Mouse (Mus musculus) embryo, embryonic 10.5 days (tissue): ENCODE measurements around the gene C1qtnf3.
"Not testable (repeated sequence)": the region's sequence is repeated elsewhere in the genome, so short reads cannot be mapped to it uniquely, and the experiment has no call there.

Experiments used
- DNase-seq: peaks from one replicate; pipeline ENCODE4 v3.0.0-alpha.2; 2015; ENCODE audit warnings: low spot score

C1qtnf3 gene

DNA sequence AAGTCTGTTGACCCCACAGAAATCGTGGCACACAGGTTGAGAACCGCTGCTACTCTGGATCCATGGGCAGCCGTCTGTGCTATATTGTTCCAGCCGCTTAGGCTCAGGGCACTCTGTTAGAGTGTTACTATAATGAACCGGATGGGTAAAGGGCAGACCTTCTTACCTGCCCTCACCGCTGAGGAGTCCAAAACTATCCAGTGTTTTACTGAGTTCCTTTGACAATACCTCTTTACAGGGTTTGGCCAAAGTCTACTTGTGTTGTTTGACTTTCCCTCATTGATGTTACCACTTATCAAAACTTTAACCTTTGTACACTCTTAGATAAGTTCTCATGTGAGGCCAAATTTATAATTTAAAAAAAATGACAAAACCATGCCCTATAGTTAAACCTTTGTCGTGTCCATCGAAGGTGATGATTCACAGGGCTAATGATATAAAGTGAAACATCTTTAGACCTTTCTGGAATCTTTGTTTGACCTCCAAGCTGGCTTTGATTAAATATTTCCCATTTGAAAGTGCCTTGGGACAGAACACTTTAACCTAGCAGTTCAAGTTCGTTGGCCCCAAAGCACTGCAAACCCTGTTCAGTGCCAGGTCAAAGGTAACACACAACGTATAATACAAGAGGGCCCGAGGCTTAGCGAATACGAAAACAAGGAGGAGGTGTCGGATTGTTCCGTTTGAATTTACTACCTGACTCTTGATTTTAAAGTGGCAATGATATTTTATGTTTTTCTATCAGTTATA is 7.3 kb downstream of the C1qtnf3 start:
- DNase-seq: no peak

DNA sequence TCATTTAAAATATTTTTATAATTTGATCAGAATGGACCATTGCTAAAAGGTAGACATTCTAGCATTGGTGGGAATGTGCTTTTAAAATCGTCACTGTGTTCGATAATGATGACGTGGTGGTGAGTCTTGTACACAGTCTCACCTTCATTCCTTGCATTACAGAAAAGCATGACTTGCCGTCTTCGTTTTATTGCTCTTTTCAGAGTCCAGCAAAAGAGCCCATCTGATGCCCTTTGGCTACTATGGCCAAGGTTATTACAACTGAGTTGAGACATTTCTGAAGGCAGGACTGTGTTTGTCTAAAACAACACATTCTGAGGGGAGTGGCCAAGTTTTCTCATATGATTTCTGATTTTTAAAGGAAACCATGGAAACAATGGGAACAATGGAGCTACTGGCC is 8.1 kb downstream of the C1qtnf3 start:
- no peak for DNase-seq

DNA sequence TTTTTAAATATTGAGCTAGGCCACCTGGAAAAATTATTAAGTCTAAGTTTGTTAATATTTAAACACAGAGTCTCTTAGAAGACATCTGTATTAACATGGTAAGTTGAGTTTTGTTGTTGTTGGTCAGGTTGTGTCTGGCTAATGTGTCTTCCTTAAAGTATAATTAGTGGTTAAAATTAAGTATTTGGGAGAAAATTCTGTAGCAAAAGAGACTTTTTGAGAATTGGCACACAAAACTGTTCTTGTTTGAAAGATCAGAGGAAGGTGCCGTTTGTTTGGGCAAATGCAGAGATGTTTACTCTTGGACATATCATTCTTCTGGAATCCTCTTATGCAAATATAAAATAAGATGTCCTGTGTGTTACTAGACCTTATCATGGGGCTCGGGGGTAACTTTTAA is 10.5 kb downstream of the C1qtnf3 start:
- no peak for DNase-seq

DNA sequence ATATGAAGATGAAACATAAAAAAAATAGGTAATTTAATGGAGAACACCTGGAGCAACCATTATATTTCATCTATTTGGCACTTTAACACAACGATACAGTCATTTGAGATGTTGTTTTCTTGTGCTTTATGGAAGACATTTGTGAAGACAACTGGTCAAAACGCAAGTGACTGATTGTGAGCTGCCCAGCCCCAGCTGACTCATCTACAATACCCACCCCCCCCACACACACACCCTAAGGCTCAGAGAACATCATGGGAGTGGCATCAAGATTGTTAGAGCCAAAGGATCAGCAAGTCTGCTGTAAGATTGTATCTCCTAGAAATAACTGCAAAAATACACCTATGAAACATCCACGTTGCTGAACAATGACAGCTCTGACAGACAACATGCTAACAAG is 17.3 kb downstream of the C1qtnf3 start:
- DNase-seq: no peak

DNA sequence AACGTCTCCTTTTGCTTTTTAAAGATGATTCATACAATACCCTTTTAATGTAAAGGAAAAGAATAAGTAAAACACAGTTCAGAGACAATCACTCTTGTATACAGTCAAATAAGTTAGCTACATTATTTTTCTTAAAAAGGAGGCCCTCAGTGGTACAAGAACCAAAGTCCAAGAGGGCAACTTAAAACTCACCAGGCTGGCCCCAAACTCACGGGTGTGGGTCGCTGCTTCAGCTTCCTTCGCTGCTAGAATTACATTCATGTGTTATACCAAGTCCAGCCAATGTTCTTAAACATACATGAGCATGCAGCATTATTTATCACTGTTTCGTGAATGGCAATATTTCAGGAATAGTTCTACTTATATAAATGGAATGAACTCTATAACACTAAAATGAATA is 18.6 kb downstream of the C1qtnf3 start:
- no peak for DNase-seq

DNA sequence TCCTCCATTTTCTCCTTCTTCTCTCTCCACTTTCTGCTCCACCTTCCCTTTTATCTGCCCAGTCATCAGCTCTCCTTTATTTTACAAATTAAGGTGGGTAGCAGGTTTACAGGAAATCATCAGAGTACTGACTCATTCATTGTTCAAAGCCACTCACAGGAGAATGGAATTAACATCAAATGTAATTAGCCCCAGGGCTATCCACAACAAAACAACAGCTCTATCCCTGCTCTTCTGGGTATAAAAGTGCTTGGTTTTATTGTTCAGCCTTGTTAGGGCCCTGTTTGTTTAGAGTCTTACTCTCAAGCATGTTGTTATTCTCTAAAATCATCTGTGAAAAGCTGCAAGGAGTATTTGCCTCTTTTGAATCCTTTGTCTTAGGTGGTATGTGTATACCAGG is 25.0 kb downstream of the C1qtnf3 start:
- DNase-seq: no peak

DNA sequence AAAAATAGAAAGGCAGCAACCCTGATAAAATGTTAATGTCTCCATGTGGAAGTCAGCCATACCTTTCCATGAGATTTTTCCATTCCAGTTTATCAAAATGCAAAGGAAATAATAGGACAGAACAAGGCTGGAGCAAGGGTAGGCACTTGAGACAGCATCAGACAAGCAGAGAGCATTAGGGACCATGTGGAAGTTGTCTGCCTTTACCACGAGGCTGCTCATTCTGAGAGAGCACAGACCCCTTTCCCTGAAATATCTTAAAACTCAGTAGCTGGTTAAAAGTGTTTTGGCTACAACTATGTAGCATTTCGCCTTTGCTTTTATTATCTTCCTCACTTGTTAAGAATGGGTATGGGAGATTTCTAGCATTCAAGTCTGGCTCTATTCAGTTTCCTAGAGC is 28.6 kb downstream of the C1qtnf3 start:
- no peak for DNase-seq

DNA sequence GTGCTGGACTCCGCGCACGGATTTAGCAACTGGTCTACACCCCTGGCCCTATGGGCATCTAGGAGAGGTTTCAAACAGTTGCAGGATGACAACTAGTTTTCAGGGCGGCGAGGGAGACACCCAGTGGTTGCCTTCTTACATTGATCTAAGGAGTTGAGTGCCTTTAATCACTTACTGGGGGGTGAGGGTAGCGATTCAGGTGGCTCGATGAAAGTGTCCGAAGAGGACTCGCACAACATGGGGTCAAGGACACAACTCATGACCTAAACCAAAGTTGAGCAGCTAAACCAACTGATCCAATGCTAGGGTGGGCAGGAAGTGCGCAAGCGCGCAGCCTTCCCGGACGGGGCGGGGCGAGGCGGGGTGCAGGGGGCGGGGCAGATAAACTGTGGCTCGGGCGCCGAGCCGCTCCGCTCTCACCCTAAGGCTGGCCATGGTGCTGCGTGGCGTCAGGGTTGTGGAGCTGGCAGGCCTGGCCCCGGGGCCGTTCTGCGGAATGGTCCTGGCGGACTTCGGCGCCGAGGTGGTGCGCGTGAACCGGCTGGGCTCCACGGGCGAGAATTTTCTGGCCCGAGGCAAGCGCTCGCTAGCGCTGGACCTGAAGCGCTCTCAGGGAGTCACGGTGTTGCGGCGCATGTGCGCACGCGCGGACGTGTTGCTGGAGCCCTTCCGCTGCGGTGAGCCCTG is 29.4 kb downstream of the C1qtnf3 start, which contains the start of gene Amacr:
Amacr (plus strand) TSS at position 380 of the 687 bp plus-strand sequence.
- DNase-seq: peak; percentile 92

DNA sequence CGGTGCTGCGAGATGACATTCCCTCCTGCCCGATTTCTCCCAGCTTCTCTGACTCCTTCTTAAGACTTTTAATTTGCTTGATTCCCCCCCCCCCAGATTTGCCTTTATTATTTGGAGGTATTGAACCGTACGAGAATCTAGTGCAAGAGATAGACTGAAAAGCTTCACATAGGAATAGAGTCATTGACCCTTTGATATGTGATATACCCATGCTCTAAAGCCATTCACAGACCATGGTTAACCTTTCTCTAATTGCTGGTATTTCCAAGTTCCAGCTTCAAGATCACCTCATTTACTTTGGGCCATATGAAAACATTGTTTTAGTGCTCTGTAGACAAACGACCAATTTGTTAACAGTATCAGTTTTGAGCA is 29.9 kb downstream of the C1qtnf3 start:
- no peak for DNase-seq

DNA sequence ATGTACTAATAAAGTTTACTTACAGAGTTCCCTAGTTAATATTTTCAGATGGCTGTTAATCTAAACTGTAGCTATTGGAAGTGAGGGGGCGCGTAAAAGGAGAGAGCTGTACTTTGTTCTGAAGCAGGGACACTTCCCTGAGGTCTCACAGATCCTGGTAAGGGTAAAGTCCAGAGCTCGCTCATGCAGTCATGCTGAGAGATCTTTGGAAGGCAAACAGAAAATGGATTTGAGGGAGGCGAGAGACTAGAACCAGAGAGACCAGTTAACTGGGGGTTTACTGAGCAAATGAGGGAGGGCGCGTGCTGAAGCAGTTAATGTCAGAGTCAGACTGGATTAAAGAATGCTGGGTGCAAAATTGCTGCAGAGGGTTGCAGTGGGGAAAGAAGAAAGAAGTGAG is 33.6 kb downstream of the C1qtnf3 start:
- no peak for DNase-seq

DNA sequence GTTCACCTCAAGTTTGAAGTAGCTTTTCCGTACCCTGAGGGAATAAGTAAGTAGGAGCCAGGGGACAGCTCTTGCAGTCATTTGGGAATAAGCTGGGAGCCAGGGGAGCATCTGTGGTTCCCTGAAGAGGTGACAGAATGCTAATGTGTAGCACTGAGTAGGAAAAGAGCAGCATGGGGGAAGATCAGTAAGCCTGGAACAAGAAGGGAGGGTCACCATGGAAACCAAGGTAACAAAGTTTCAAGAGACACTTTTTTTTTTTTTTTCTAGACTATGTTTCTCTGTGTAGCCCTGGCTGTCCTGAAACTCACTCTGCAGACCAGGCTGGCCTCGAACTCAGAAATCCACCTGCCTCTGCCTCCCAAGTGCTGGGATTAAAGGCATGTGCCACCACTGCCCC is 34.3 kb downstream of the C1qtnf3 start:
- not testable (repeated sequence) for DNase-seq

DNA sequence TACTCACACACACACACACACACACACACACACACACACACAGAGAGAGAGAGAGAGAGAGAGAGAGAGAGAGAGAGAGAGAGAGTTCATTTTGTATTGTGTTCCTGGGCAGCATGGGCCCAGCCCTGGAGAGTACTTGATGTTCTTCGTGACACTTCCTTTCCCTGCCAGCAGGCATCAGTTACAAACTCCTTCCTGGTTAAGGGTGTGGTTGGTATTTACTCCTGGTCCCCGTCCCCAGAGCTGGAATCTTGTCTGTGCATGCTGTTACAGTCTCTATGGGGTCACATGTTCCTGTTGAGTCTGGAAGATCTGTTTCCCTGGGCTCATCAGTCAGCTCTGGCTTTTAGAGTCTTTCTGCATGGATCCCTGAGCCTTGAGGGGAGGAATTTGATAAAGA is 38.3 kb downstream of the C1qtnf3 start:
- no peak for DNase-seq

DNA sequence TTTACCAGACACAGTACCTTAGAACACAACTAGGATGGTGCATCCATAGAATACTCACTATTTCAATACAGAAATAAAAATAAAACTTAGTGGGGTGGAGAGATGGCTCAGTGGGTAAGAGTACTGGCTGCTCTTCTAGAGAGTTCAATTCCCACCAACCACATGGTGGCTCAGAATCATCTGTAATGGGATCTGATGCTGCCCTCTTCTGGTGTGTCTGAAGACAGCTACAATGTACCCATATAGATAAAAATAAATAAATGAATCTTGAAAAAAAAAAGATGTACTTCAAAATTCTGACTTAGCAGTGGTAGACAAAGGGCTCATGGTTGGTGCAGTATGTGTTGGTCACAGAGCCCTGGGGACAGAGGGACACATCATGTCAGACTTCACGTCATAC is 39.4 kb downstream of the C1qtnf3 start:
- DNase-seq: no peak

DNA sequence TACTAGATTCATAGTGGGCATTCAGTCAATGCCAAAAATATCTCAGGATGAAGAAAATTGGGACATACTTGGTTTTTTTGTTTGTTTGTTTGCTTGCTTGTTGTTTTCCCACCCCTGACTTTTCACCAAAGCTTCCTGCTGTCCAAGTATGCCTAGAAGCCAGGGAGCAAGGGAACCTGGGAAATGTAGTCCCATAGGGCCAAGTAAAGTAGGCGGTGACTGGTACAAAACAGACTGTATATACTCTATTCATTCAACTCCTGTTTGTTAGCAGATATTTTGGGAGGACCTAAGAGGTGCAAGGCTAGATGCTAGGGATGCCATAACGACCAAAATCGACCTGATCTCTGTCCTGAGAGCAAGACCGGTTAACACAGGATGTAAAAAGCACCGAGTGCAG is 47.7 kb downstream of the C1qtnf3 start:
- no peak for DNase-seq

DNA sequence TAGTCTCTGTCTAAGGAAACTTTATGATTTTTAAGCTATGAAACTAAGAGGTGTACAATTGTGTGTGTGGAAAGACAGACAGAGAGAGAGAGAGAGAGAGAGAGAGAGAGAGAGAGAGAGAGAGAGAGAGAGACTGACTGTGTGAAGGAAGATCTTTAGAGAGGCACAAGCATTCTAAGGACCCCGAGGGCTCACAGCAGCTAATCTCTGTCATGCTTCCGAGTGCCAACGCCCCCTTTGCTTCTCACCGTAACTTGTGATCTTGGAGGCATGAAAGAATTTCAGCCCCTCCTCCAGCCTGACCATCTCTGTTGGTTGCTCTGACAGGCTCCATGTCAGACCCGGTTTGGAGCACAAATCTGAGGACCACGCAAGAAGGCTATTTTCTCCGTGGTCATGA is 48.3 kb downstream of the C1qtnf3 start, which contains the start of gene Slc45a2:
Slc45a2 (plus strand) TSS at position 301 of the 400 bp plus-strand sequence.
- DNase-seq: no peak

DNA sequence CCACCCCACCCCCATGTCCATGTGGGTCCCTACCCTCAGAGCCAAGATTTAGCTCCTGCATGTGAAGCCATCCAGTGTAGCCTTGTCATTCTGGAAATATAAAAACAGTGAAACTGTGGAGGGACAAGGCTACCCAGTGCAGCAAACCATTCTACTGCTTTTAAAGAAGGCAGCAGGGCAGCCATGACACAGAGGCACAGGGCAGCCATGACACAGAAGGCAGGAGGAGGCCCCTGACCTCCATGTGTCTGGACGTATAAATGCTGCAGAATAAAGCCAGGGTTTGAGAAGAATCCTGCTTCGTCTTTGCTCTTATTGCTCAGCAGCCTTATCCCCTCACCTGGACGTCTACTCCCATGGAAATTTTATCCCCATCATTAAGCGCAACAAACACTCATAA is 51.7 kb downstream of the C1qtnf3 start:
- DNase-seq: no peak

DNA sequence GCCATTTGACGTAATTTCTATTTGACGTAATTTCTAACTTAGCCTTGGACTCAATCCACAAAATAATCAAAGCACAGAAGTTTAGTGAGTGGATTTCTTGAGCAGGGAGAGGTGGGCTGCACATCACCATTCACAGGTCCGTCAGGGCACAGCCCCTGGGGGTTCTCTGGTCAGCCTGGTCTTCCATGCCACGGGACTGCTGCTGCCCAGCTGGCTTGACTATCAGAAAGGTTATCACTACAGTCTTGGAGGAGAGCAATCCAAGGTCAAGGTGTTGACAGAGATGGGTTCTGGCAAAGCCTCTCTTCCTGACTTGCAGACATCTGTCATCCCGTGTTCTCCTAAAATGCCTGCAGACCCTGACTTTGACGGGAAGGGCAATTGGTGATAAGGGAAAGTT is 52.5 kb downstream of the C1qtnf3 start:
- DNase-seq: no peak

DNA sequence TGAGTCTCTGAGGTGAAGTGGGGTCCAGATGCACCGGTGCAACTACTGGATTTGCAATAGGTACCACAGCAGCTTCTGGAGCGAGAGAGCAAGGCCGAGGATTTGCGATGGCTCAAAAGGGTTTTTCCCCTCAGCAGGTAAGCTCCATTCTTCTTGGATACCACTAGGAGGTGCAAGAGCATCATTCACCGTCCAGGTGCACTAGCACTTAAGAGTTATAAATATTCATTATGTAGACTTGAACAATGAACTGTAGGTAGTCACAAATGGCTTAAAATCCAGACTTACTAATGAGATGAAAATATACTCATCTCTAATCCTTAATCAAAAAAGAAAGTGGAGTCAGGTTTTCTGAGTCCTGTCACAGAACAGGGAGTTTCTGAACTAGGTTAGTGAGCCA is 56.6 kb downstream of the C1qtnf3 start:
- DNase-seq: peak; percentile 42

DNA sequence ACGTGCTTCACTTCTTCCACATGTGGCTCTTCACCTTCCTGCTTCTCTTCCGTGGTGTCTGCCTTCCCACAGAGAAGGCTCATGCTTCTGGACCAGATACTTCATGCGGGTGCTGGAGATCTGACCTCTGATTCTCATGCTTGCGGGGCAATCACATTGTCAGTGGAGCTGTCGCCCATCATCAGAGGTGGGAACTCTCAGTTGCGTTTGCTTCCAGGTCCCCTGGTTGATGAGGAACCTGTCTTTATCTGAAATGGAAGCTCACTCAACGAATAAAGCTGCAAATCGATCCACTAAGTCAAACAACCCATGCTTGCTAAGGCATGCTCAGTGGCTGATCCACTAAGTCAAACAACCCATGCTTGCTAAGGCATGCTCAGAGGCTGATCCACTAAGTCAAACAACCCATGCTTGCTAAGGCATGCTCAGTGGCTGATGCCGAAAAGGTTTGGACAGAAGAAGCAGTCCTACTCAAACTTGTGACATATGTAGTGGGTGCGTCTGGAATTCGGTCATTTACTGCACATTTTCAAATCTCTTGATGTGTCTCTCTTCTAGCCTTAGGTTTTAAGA is 58.9 kb downstream of the C1qtnf3 start:
- DNase-seq: no peak

DNA sequence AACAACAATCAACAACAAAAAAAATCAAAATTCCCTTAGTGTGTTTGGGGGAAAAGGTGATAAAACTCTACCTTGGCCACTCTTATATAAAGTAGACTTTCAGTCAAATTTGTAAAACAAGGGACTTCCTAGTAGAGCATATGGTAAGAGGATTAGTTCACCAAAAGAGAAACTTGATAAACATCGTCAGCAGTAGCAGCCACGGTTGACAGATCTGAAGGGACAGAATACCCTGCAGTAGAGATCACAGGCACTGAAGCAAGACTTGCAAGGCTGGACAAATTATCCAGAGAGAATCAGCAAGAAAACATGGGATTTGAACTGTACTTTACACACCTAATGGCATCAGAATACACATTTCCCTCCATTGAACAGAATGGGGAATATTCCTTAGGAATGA is 62.8 kb downstream of the C1qtnf3 start:
- DNase-seq: no peak

DNA sequence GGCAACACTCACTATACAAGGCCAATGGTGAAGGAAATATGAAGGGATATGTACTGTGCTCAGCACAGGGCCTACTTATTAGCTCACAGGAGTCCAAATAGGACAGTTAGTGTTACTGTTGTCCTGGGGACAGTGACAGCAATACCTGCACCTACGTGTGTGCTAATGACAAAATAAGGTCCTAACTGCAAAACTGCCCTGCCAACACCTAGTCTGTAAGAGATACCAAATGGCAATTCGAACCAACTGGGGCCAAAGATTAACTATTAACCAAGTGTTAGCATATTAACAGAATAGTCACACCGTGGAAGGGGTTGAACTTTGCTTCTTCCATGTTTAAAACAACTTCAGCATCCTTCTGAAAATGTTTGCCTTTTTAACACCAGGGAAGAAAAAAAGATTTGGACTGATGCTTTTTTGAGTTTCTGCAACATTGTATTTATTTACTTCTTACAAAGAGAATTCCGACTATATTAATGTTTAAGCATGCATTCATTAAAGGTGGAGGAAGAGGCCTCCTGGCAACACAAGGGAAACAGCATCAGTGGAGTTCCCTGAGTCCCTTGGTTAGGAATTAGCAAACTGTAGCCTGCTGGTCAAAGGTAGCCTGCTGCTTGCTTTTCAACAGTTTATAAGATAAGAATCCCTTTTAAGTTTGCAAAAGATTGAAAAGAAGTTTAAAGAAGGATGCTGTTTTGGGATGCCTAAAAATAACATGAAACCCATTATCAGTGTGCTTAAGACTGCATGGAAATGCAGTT is 74.8 kb downstream of the C1qtnf3 start:
- DNase-seq: no peak
